Comparison of ENCODE assay signal across 8 mouse cellular contexts in genomic region chr2:73491442-73492241, GRCm38 (mm10). TPM values are rescaled to one million over a fixed set of nuclear protein-coding genes. Genes with fewer than 3 reads are reported as not detected.
DNase-seq lines count a peak whose midpoint lies in the region; ATAC-seq and TF ChIP-seq lines count a peak whose summit lies in the region.

No protein-coding gene starts in this region.

- TF ChIP-seq CTCF in kidney, postnatal 0 days (IDR thresholded peaks at IDR 0.05; ENCODE audit: low read depth) = peak; percentile 69

- H3K27me3 ChIP-seq in embryonic facial prominence, embryonic 14.5 days (replicated peaks; ENCODE audit: control insufficient read depth, insufficient read depth, low read length) = no peaks in the 10 kb centered on the region
- no peaks in the 10 kb centered on the region for H3K27me3 ChIP-seq in kidney, postnatal 0 days (ENCODE audit: insufficient read depth, low read length)

- H3K36me3 ChIP-seq in embryonic facial prominence, embryonic 14.5 days (ENCODE audit: control insufficient read depth, insufficient read depth, low read length) = no peaks in the 10 kb centered on the region
- no peaks in the 10 kb centered on the region for H3K36me3 ChIP-seq in kidney, postnatal 0 days (ENCODE audit: insufficient read depth, low read length)

- intact Hi-C loops in left cerebral cortex, postnatal 4 days (cut with DNase I) = no loop called here
- intact Hi-C loops in left cerebral cortex, postnatal 14 days (cut with DNase I) = no loop called here

- no peak overlapping the region for H3K9ac ChIP-seq in embryonic facial prominence, embryonic 14.5 days (ENCODE audit: low read depth, low read length)
- H3K9ac ChIP-seq in kidney, postnatal 0 days (ENCODE audit: low read depth, low read length) = no peak overlapping the region

- WGBS in embryonic facial prominence, embryonic 14.5 days = 39% methylated on average over 9 of the region's 9 CpGs
- WGBS in kidney, postnatal 0 days = 49% methylated on average over 9 of the region's 9 CpGs

- no peaks in the 10 kb centered on the region for H3K9me3 ChIP-seq in embryonic facial prominence, embryonic 14.5 days (ENCODE audit: control insufficient read depth, low read length)
- no peaks in the 10 kb centered on the region for H3K9me3 ChIP-seq in kidney, postnatal 0 days (replicated peaks; ENCODE audit: low read length)

- no peak overlapping the region for H3K4me2 ChIP-seq in embryonic facial prominence, embryonic 14.5 days (ENCODE audit: low read depth, low read length)
- no peak overlapping the region for H3K4me2 ChIP-seq in kidney, postnatal 0 days (ENCODE audit: low read length)

- no peak overlapping the region for H3K4me3 ChIP-seq in embryonic facial prominence, embryonic 14.5 days (ENCODE audit: low read depth, low read length)
- no peak overlapping the region for H3K4me3 ChIP-seq in kidney, postnatal 0 days (replicated peaks; ENCODE audit: low read depth, low read length)

- H3K4me1 ChIP-seq in embryonic facial prominence, embryonic 14.5 days (ENCODE audit: control insufficient read depth, insufficient read depth, low read length) = peaks cover 54% of the 10 kb centered on the region
- H3K4me1 ChIP-seq in kidney, postnatal 0 days (replicated peaks; ENCODE audit: insufficient read depth, low read length) = peaks cover 3% of the 10 kb centered on the region; the same call in 1 of the 2 replicates

- DNase-seq in left cerebral cortex, postnatal 4 days = peak; percentile 50
- no peak for DNase-seq in left cerebral cortex, adult 11 months (ENCODE audit: low spot score)
- peak; percentile 63 for DNase-seq in T-cell, adult 2 months (ENCODE audit: low spot score)
- peak; percentile 58 for DNase-seq in embryonic facial prominence, embryonic 14.5 days (ENCODE audit: low spot score)
- peak; percentile 64 for DNase-seq in kidney, postnatal 0 days (ENCODE audit: low spot score)
- DNase-seq in lung, postnatal 14 days = peak; percentile 78
- DNase-seq in thymus, adult 18-20 months = peak; percentile 20 to 42
- no peak for DNase-seq in left cerebral cortex, postnatal 14 days (ENCODE audit: low spot score in 2 of 2)

- ATAC-seq in embryonic facial prominence, embryonic 14.5 days (ENCODE audit: low read depth) = peak; percentile 46; the same call in 1 of the 2 replicates
- ATAC-seq in kidney, postnatal 0 days (replicated peaks; ENCODE audit: low FRiP score, low read depth) = no peak

- peak overlapping the region; percentile 61 for H3K27ac ChIP-seq in embryonic facial prominence, embryonic 14.5 days (replicated peaks; ENCODE audit: low read depth, low read length)
- no peak overlapping the region for H3K27ac ChIP-seq in kidney, postnatal 0 days

RNA-seq across cellular contexts. Expression of gene Wipf1, which starts 37.9 kb away (rescaled TPM):
- 1 to 10 TPM; 6.7 to 6.9 TPM for total RNA-seq in left cerebral cortex, postnatal 4 days (2021)
- polyA plus RNA-seq in embryonic facial prominence, embryonic 14.5 days (2014; fragmentation: Nextera tagmentation; extraction: Ambion mirVana) = 21.5 and 23.5 TPM in 2 replicates
- 7.6 and 8.0 TPM in 2 replicates for polyA plus RNA-seq in kidney, postnatal 0 days (2015; fragmentation: Nextera tagmentation; extraction: Ambion mirVana)
- 1 to 10 TPM; 8.2 to 8.5 TPM for total RNA-seq in left cerebral cortex, postnatal 14 days (2021)

Comparison
In these comparisons a context has a peak if more than half of its experiments do, and no peak if none do; other contexts are left out.
1. DNase-seq: peak in left cerebral cortex, postnatal 4 days (single experiment), T-cell, adult 2 months (single experiment), embryonic facial prominence, embryonic 14.5 days (single experiment), kidney, postnatal 0 days (single experiment), lung, postnatal 14 days (single experiment) and thymus, adult 18-20 months (2 of 2); none in left cerebral cortex, adult 11 months (single experiment) and left cerebral cortex, postnatal 14 days (0 of 2).